Mouse (Mus musculus) CD4-positive naive resting alpha-beta T cell, adult 76 days (primary cell): Measurements from ENCODE around the gene Dpp9. TPM values are rescaled to one million over a fixed set of nuclear protein-coding genes. Genes with fewer than 3 reads are reported as not detected.

Experiments used
- total RNA-seq: library from RNA; stranded (reverse); gene quantifications from one replicate; pipeline ENCODE4 v1.2.4, GENCODE M21; 2023

Dpp9 gene
- total RNA-seq, result 44.0 TPM

DNA sequence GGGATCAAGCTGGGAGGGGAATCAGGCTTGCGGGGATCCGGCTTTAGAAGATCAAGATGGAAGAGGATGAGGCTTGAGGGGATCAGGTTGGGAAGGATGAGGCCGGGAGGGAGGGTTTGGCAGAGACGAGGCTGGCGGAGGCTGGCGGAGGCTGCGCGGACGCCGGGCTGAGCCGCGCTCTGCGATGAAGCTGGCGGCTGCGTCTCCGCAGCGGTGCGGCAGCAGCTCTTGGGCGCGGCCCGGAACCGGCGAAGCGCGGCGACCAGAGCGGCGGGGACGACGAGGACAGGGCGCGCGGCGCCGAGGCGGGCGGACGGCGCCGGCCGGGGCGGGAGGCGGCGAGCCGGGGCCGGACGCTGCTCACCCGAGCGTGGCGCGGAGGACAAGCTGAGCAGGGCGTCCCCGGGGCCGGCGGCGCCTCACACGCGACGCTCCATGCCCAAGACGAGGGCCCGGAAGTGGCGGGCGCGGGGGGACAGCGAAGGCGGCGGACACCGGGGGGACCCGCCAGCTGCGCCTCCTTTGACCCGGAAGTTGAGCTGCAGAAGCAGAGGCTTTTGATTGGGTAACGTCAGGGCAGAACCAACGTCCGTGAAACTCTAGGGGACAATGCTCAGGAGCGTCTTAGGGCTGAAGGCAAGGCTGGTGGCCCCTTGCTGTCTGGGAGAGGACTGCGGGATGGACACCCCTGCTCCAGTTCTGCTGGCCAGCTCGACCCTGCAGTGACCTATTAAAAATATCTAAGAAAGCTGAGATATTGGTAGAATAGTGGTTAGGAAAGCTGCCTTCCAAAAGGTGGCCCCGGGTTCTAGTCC is at the start of gene Dpp9:
Dpp9 (minus strand) TSS at position 529 of the 815 bp plus-strand sequence.

DNA sequence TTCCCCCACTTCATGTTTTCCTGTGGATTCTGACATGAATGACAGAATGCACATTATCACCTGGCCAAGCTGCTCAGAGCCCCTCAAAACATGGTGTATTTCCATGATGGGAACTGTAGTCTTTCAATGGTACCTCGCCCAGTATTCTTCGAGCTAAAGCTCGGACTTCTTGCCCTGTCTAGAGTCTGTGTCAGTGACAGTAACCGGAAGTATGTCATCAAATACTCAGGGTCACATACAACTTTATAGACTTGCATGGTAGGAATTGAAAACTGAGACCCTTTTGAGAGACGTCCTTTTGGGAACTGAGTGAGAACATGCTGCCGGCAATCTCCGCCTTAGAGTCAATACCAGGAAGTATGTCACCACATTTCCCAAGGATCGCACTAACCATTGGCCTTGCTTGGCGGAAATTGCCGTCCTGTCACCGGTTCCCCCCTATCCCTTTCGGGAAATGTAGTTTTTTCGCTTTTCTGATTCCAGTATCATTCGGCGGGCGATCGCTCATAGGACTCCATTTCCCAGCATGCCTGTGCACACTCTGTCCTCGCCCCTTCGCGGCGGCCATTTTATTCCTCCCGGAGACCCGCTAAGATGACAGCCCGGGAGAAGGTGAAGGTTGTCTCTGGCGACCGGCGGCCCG is 37.7 kb upstream of the Dpp9 start, which contains the start of gene Fem1a:
Fem1a (plus strand) TSS at position 572 of the 643 bp plus-strand sequence.

DNA sequence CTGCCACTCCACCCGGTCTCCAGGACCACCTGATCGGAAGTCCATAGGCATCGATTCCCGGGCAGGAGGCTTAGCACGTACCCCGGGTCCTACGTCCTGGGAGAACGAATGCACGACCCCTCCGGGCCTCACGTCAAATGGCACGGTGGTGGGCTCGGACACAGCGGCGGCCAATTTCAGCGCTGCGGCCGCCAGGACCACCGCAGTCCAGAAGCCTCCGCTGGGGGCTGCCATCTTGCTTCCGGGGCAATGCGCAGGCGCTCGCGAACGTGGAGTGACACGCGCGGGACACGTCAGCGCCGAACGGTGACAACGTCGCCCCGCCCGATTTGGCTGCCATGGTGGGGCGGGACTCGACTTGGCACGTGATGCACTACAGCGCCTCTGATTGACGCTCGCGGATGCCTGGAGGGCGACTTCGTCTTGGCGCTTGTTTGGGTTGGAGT is 35.0 kb downstream of the Dpp9 start, which contains the start of gene Mydgf:
Mydgf (minus strand) TSS at position 263 of the 446 bp plus-strand sequence.

DNA sequence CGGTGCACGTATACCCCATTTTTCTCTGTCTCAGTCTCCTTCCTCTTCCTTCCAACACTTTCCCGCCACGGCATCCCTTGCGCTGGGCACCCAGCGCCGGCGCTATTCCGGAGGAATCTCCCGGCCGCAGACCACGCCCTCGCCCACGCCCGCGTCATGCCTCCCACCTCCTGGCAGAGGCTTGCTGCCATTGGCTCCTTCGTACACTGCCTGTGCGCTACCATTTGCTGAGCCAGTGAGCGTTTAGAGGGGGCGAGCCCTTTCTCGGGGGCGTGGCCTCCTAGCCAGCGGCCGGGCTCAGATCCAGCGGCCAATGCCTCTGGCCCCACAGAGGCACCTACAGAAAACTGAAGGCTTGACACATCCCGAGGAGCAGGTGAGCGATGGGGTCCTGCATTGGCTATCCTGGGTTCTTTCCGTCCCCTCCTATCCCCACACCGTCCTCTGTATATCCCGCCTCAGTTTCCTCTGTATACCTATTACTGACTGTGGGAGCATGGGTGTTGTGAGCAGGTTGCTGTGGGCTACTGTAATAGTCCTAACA is 56.4 kb downstream of the Dpp9 start, which contains the start of gene Tnfaip8l1:
Tnfaip8l1 (plus strand) TSS at position 247 of the 544 bp plus-strand sequence.

DNA sequence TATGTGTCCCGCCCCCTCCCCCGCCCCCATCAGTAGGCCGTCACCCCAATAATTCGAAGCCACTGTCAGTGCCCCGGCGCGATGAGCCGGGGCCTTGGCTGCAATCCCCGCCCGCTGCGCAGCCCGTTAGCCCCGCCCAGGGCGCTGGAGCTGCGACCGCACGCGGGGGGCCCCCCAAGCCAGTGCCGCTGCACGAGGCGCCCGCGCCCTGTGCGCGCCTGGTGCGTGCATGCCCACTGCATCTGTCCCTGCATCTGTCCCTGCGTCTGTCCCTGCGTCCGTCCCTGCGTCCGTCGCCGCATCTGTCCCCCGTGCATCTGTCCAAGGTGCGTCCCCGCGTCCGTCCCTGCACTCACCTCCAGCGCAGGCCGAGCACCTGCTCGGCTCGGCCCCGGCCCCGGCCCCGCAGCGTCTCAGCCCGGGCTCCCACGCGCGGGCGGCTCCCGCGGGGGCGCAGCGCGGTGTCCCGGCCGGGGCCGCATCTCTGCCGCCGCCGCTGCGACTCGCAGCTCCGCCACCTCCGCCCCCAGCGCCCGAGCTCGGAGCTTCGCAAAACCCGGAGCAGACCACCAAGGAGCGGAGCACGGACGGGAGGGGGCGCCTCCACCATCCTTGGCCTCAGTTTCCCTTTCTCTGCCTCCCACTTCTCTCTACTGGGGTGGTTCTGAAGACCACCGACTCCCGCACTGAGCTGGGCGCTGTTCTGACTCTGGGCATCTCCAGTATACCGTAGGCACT is 78.7 kb downstream of the Dpp9 start, which contains the start of gene Sema6b:
Sema6b (minus strand) TSS at position 486 of the 738 bp plus-strand sequence.

Other genes with a start within 250 kb of the Dpp9 start
- gene Shd, start 248.4 kb downstream of the Dpp9 start, total RNA-seq, result 2.5 TPM
- not detected for gene Fsd1, start 232.4 kb downstream of the Dpp9 start, total RNA-seq
- 0.88 TPM for gene Stap2, start 213.3 kb downstream of the Dpp9 start, total RNA-seq
- 56.3 TPM for gene Mpnd, start 213.2 kb downstream of the Dpp9 start, total RNA-seq
- gene Sh3gl1, start 182.3 kb downstream of the Dpp9 start, total RNA-seq, result 106 TPM
- gene Chaf1a, start 178.5 kb downstream of the Dpp9 start, total RNA-seq, result 1.3 TPM
- 73.3 TPM for gene Ubxn6, start 143.9 kb downstream of the Dpp9 start, total RNA-seq
- gene Hdgfl2, start 139.3 kb downstream of the Dpp9 start, total RNA-seq, result 96.3 TPM
- gene Plin4, start 109.1 kb downstream of the Dpp9 start, total RNA-seq, result not detected
- not detected for gene Plin5, start 101.3 kb downstream of the Dpp9 start, total RNA-seq
- gene Lrg1, start 96.9 kb downstream of the Dpp9 start, total RNA-seq, result not detected
- 0.15 TPM for gene Sema6b, start 78.6 kb downstream of the Dpp9 start, total RNA-seq
- 10.3 TPM for gene Tnfaip8l1, start 56.4 kb downstream of the Dpp9 start, total RNA-seq
- 41.8 TPM for gene Mydgf, start 35.0 kb downstream of the Dpp9 start, total RNA-seq
- gene Fem1a, start 37.9 kb upstream of the Dpp9 start, total RNA-seq, result 20.8 TPM
- 8.2 TPM for gene Ticam1, start 57.9 kb upstream of the Dpp9 start, total RNA-seq
- gene Plin3, start 74.0 kb upstream of the Dpp9 start, total RNA-seq, result 12.2 TPM
- not detected for gene Arrdc5, start 81.4 kb upstream of the Dpp9 start, total RNA-seq
- gene Uhrf1, start 84.4 kb upstream of the Dpp9 start, total RNA-seq, result 5.3 TPM
- 69.8 TPM for gene Kdm4b, start 107.2 kb upstream of the Dpp9 start, total RNA-seq